Mouse (Mus musculus) kidney, postnatal 14 days (tissue): ENCODE data around the gene Clic1.
"Not testable (repeated sequence)": the region's sequence is repeated elsewhere in the genome, so short reads cannot be mapped to it uniquely, and the experiment has no call there.

Experiments
- DNase-seq: peaks from one replicate; pipeline ENCODE4 v3.0.0; 2022; ENCODE audit warnings: mixed read lengths

The Clic1 gene

DNA sequence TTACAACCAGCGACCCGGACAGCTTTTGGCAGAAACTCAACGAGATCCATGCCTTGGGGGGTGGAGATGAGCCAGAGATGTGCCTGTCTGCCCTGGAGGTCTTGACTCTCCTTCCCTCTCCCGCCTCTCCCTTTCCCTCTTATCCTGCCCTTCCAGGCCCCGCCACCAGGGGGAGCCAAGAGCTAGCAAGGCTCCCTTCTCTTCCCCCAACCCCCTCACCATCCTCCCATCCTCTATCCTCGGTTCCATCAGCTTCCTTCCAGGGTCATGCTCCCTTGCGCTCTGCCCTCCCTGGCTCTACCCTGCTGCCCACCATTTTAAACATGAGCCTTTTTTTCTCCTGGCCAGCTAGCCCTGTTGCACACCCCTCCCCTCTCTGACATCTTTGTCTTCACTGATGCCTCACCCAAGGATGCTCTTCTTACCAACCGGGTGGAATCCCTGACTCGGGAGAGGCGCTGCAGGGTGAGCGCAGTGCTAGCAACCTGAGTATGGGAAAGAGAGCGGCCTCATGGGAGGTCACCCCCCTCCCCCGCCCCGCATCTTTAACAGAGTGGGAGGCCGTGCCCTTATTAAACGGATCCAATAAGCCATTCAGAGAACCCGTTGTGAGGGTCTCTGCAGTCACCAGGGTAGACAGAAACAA is 28.5 kb upstream of the Clic1 start:
- DNase-seq = peak; percentile 90

- DNase-seq = no peak
Observed at GRCm38 (mm10) chr17:35021842-35022477, 27.8 kb upstream of the Clic1 start.

DNA sequence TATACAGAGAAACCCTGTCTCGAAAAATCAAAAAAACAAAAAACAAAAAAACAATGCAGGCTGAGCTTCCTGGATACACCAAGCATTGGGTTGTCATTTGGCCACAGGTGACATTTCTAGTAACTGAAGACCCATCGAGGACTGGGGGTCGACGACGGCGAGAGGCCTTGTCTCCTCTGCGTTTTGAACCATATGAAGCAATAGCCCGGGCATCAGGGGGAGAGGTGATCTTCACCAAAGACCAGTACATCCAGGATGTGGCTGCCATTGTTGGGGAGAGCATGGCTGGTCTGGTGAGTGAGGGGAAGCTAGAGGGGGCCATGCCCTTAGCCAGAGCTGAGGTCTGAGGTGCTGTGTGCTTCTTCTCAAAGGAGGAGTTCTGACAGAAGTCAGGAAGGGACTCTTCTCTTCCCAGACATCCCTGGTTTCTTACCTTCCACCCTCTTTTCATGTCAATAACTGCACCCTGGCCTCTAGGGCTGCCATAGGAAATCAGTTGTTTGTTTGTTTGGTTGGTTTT is 27.2 kb upstream of the Clic1 start:
- no peak for DNase-seq

- DNase-seq = no peak
Observed at GRCm38 (mm10) chr17:35023221-35023620, 26.5 kb upstream of the Clic1 start.

DNA sequence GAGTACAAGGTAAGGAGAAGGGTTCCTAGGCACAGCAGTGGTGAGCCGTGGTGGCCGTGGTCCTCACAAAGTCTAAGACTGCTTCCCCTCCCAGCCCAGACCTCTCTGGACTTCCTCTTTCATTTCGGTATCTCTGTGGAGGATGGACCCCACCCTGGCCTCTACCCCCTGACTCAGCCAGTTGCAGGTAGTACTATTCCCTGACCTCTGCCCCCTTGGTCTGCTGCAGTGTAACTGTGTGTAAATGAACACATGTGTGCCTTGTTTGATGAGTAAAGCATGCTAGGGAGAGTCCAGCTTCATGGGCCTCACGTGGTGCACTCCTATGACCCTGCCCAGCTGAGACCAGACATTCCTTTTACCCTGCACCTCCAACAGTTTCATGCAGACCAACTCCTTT is 26.0 kb upstream of the Clic1 start:
- no peak for DNase-seq

- DNase-seq = no peak
Observed at GRCm38 (mm10) chr17:35024261-35024660, 25.5 kb upstream of the Clic1 start.

DNA sequence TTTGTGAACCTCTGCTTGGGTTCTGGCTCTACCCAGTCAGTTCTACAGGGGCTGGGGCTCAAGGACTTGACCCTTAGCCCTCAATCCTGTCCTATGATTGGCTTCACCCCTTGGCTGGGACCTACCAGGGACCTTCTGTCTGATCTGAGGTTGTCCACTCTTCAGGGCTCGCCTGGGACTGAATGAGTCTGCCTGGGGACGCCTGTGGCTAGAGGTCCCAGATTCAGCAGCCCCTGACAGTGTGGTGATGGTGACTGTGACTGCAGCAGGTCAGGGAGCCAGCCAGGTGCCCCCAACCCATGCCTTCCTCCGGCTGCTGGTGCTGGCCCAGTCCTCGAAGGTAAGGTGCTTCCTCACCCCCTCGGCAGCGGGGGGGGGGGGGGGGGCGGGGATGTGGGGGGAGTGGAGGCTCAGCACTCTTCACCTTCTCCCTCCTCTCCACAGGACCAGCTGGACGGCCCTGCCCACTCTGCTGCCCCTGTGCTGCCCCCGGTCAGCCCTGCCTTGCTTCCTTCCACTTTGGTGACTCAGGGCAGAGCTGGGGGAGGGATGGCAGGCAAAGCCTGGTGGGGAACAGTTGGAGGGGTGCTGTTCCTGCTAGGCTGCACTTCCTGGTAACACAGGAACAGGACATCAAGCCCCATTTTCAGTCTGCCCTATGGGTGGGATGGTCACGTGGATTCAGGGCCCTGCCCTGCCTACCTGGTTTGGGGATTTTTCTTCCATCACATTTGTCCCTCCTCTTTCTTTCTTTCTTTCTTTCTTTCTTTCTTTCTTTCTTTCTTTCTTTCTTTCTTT is 24.9 kb upstream of the Clic1 start:
- no peak for DNase-seq

DNA sequence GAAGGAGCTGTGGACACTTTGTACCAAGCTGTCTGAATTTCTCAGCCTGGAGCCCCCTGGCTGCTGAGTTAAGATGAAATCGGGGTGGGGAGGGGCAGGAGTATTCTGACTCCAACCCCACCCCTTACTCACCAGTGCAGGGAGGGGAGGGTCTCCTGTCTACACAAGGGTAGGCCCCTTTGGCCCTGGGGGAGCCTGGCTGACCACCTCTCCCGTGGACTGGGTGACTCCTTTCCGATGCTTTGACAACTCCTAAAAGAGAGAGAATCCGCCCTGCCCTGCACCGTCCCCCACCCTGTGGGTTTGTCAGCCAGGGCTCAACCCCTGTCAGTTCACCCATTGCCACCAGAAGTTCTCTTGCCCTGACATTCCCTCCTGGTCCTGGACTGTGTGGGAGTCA is 23.6 kb upstream of the Clic1 start:
- no peak for DNase-seq

GRCm38 (mm10) chr17:35027277-35028068 is 22.3 kb upstream of the Clic1 start, which contains the start of gene Sapcd1:
TSS of gene Sapcd1 (minus strand) at chr17:35028016.
- DNase-seq = no peak

DNA sequence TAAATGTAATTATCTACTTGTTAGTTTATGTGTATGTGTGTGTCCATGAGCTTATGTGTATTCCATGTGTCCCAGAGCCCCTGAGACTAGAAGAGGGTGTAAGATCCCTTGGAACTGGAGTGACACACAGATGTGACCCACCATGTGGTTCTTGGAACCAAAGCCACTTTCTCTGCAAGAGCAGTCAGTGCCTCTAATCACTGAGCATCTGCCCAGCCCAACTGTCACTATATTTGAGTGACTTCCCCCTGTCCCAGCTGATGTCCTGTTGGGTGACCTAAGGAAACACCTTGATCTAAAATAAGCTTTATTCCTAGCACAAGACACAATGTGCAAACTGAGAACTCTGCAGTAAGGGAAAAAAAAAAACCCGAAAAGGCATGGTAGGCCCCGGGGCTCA is 21.5 kb upstream of the Clic1 start:
- no peak for DNase-seq

DNA sequence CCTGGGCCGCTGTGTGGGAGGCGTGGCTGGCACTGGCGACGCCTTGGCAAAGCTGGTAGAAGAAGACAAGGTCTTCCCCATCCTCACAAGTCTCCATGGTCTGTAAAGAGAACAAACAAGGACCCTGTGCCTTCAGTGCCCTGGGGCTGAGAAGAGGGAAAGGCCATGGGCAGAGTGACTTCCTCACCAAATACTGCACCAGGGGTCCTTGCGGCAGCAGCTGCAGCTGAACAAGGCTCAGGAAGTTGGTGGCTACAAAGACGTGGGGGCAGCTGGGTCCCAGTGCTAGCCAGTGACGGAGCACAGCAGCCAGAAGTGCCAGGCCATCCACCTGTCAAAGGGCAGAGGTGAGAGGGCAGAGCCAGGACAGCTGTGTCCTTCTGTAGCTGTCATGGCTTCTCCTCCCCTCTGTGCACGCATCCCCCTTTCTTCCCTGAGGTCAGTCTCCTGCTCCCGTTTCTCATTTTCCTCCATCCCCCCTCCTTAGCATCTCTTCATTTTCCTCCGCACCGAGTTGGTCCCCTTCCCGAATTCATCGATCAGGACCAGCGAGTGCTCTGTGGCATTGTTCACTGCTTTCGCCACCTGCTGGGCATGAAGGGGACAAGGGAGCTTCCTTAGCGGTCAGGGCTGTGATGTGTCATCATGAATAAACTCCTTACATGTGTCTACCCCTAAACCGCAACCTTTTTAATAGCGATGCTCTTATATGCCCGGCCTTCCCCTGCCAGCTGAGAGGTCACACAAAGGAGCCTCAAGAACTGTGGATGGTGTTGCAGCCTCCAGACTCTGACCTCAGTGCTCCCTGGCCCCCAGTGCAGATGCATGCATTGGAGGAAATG is 19.9 kb upstream of the Clic1 start:
- no peak for DNase-seq

DNA sequence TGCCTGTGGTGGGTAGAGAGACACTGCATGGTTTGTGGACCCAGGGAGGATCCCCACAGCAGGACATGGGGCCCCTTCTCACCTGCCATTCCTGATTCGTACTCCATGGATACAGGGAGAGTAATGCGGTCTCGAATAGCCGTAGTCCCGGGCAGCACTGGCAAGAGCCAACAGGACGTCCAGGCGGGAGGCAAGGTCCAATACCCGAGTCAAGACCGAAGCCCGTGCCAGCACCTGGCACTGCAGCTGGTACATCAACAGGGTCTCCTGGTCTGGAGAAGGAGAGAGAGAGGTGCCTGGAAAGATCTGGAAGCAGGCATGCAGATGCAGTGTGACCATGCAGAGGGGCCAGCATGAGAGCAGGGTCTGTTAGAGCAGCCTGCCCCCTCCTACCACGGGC is 18.5 kb upstream of the Clic1 start:
- no peak for DNase-seq

DNA sequence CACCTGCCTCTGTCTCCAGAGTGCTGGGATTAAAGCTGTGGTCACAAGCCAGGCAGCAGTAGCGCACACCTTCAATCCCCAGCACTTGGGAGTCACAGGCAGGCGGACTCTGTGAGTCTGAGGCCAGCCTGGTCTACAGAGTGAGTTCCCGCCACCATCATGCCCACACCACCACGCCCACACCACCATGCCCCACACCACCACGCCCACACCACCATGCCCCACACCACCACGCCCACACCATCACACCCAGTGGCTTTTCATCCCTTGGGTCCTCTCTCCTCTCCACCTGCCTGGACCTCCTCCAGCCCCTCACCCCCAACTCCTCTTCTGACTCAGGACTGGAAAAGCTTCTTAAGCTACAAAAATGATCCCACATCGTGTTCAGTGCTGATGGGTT is 17.9 kb upstream of the Clic1 start:
- DNase-seq = no peak

DNA sequence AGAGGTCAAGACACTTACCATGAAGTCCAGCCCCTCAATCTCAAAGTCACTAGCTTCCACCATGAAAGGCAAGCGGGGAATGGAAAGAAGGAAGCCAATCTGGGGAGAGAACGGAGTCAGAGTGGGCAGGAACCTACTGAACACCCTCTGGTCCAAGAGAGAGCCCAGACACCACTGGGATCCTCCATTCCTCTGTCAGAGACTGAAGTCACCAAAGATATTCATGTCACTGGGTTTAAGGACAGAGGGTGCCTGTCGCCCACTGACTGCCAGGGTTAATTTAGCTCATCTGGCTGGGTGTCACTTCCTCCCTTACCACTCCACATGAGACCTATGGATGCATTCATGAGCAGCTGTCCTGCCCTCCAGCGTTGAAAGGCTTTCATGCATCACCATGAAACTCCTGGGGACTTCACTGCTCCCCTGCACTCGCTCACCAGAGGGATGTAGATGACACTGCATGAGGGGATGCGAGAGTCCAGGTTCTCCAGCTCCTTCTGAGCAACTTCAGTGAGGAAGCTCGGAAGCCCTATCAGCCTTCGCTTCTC is 17.4 kb upstream of the Clic1 start:
- no peak for DNase-seq

- not testable (repeated sequence) for DNase-seq
Observed at GRCm38 (mm10) chr17:35033703-35034102, 16.1 kb upstream of the Clic1 start.

GRCm38 (mm10) chr17:35034896-35035295 is 14.9 kb upstream of the Clic1 start:
- no peak for DNase-seq

- DNase-seq = no peak
Observed at GRCm38 (mm10) chr17:35039121-35039873, 10.5 kb upstream of the Clic1 start.

GRCm38 (mm10) chr17:35043794-35044193 is 6.0 kb upstream of the Clic1 start:
- DNase-seq = no peak

GRCm38 (mm10) chr17:35044904-35045806 is 4.6 kb upstream of the Clic1 start:
- DNase-seq = no peak
